Mouse (Mus musculus) heart, postnatal 0 days (tissue): ENCODE measurements around the gene Nfkb1. TPM values are rescaled to one million over a fixed set of nuclear protein-coding genes. Genes with fewer than 3 reads are reported as not detected.

ENCODE experiments used
- ATAC-seq: fragments of 200-750 bp; cut with Nextera tagmentation; 2 replicates; pipeline ENCODE4 v1.8.0; 2017; ENCODE audit warnings: low read depth, moderate number of reproducible peaks, moderate library complexity; ENCODE audit not compliant: insufficient read depth
- DNase-seq: peaks from one replicate; pipeline ENCODE4 v3.0.0-alpha.2; 2016; ENCODE audit warnings: low spot score
- H3K27ac ChIP-seq: fragments of 300-500 bp; sonication (generic); 2 replicates; pipeline ENCODE4 v1.5.1; 2014; ENCODE audit warnings: low read depth, mild to moderate bottlenecking
- H3K27me3 ChIP-seq: fragments of 300-500 bp; sonication (generic); 2 replicates; pipeline ENCODE4 v1.6.1; 2014; ENCODE audit warnings: low read length, mixed read lengths; ENCODE audit not compliant: control insufficient read depth, insufficient read depth
- H3K36me3 ChIP-seq: fragments of 300-500 bp; sonication (generic); replicated peaks from 2 replicates; pipeline ENCODE4 v1.6.1; 2014; ENCODE audit warnings: low read length, mixed read lengths; ENCODE audit not compliant: control insufficient read depth, insufficient read depth
- H3K4me1 ChIP-seq: fragments of 300-500 bp; sonication (generic); 2 replicates; pipeline ENCODE4 v1.6.1; 2014; ENCODE audit warnings: antibody characterized with exemption; ENCODE audit not compliant: control insufficient read depth, insufficient read depth
- H3K4me2 ChIP-seq: fragments of 300-500 bp; sonication (generic); 2 replicates; pipeline ENCODE4 v1.6.1; 2014; ENCODE audit warnings: low read depth, mild to moderate bottlenecking, low read length, moderate library complexity
- H3K4me3 ChIP-seq: fragments of 300-500 bp; sonication (generic); 2 replicates; pipeline ENCODE4 v1.5.1; 2014; ENCODE audit warnings: low read depth, low read length
- H3K9ac ChIP-seq: fragments of 300-500 bp; sonication (generic); replicated peaks from 2 replicates; pipeline ENCODE4 v1.6.1; 2014; ENCODE audit warnings: low read depth, low read length, mixed read lengths
- H3K9me3 ChIP-seq: fragments of 300-500 bp; sonication (generic); replicated peaks from 2 replicates; pipeline ENCODE4 v1.6.1; 2016; ENCODE audit warnings: low read length; ENCODE audit not compliant: control insufficient read depth
- CTCF ChIP-seq: IDR thresholded peaks from 2 replicates; pipeline ENCODE4 v1.5.1; 2016; ENCODE audit warnings: antibody characterized with exemption, control low read depth, low read depth
- EP300 ChIP-seq: IDR thresholded peaks from 2 replicates; pipeline ENCODE4 v1.6.1; 2016; ENCODE audit warnings: antibody characterized with exemption, low read depth
- WGBS: fragments of 180-500 bp; shearing (Covaris S2); extraction: QIAGEN DNeasy Blood & Tissue Kit; methylation state at CpG from one replicate; pipeline ENCODE4 v1.1.7; 2014; 5-methylcytosine and 5-hydroxymethylcytosine counted together
- polyA plus RNA-seq: library from polyadenylated mRNA; unstranded; fragments of >200 nt; fragmentation: Nextera tagmentation; extraction: Ambion mirVana; gene quantifications from 2 replicates; pipeline ENCODE4 v1.2.1, GENCODE M21; 2015
- total RNA-seq: library from RNA; depleted of rRNA; stranded (reverse); fragments of >200 nt; gene quantifications from 2 replicates; pipeline ENCODE4 v1.2.3, GENCODE M21; 2014; ENCODE audit warnings: low replicate concordance

Nfkb1 gene
- total and polyA plus RNA-seq, 2 experiments from 2014 or later, result 12.5 to 61.7 TPM

GRCm38 (mm10) chr3:135629830-135630355 is 61.5 kb downstream of the Nfkb1 start:
- no peak for ATAC-seq
- H3K36me3 ChIP-seq, result peaks cover 18% of the 10 kb centered on the region
- no peak overlapping the region for H3K4me2 ChIP-seq
- no peak overlapping the region for H3K9ac ChIP-seq
- H3K4me1 ChIP-seq, result peaks cover 7% of the 10 kb centered on the region; the same call in 1 of the 2 replicates
- H3K4me3 ChIP-seq, result no peak overlapping the region
- H3K9me3 ChIP-seq, result no peaks in the 10 kb centered on the region
- 85% methylated on average over 4 of the region's 4 CpGs for WGBS
- no peak for DNase-seq
- H3K27me3 ChIP-seq, result no peaks in the 10 kb centered on the region
- TF ChIP-seq EP300, result no peak
- no peak overlapping the region for H3K27ac ChIP-seq

- no peak overlapping the region for H3K4me3 ChIP-seq
- WGBS, result 40% methylated on average over 9 of the region's 9 CpGs
- H3K36me3 ChIP-seq, result peaks cover 27% of the 10 kb centered on the region
- H3K27me3 ChIP-seq, result no peaks in the 10 kb centered on the region
- ATAC-seq (no peak), DNase-seq (peak; percentile 59)
- peaks cover 7% of the 10 kb centered on the region; the same call in 1 of the 2 replicates for H3K4me1 ChIP-seq
- no peak overlapping the region for H3K4me2 ChIP-seq
- no peaks in the 10 kb centered on the region for H3K9me3 ChIP-seq
- peak overlapping the region; percentile 26; the same call in 1 of the 2 replicates for H3K27ac ChIP-seq
- TF ChIP-seq CTCF (no peak), EP300 (no peak)
- no peak overlapping the region for H3K9ac ChIP-seq
These were observed 62.6 kb downstream of the Nfkb1 start for GRCm38 (mm10) chr3:135628706-135629169.

- Histone ChIP-seq H3K4me2 (no peak overlapping the region), H3K9ac (no peak overlapping the region), H3K36me3 (peaks cover 31% of the 10 kb centered on the region), H3K4me1 (peaks cover 7% of the 10 kb centered on the region; the same call in 1 of the 2 replicates), H3K27me3 (no peaks in the 10 kb centered on the region), H3K9me3 (no peaks in the 10 kb centered on the region), H3K4me3 (no peak overlapping the region), H3K27ac (peak overlapping the region; percentile 26; the same call in 1 of the 2 replicates)
- 60% methylated on average over 9 of the region's 9 CpGs for WGBS
- TF ChIP-seq EP300 (no peak), CTCF (no peak)
- DNase-seq, result no peak
- peak; percentile 21; the same call in 1 of the 2 replicates for ATAC-seq
These were observed 63.2 kb downstream of the Nfkb1 start for GRCm38 (mm10) chr3:135628000-135628705.

GRCm38 (mm10) chr3:135625290-135625689 is 66.1 kb downstream of the Nfkb1 start:
- Histone ChIP-seq H3K9ac (no peak overlapping the region), H3K36me3 (peaks cover 36% of the 10 kb centered on the region), H3K4me3 (no peak overlapping the region), H3K4me1 (peaks cover 7% of the 10 kb centered on the region; the same call in 1 of the 2 replicates), H3K27me3 (no peaks in the 10 kb centered on the region), H3K9me3 (no peaks in the 10 kb centered on the region), H3K4me2 (no peak overlapping the region), H3K27ac (no peak overlapping the region)
- no peak for DNase-seq
- WGBS, result 88% methylated on average over 2 of the region's 2 CpGs
- TF ChIP-seq EP300 (no peak), CTCF (no peak)
- no peak for ATAC-seq

GRCm38 (mm10) chr3:135616730-135617129 is 74.6 kb downstream of the Nfkb1 start:
- Histone ChIP-seq H3K4me2 (no peak overlapping the region), H3K27me3 (no peaks in the 10 kb centered on the region), H3K27ac (no peak overlapping the region), H3K9me3 (no peaks in the 10 kb centered on the region), H3K9ac (no peak overlapping the region), H3K36me3 (peaks cover 80% of the 10 kb centered on the region), H3K4me3 (no peak overlapping the region), H3K4me1 (no peaks in the 10 kb centered on the region)
- no peak for ATAC-seq
- no peak for DNase-seq
- TF ChIP-seq CTCF (no peak), EP300 (no peak)
- 87% methylated on average over 7 of the region's 7 CpGs for WGBS
